In genomic region chr10:23086352-23087215, GRCm38 (mm10) we compare ENCODE assay signal across 8 mouse cellular contexts.
DNase-seq lines count a peak whose midpoint lies in the region; ATAC-seq lines count a peak whose summit lies in the region.

No protein-coding gene starts in this region.

- H3K4me3 ChIP-seq in heart, embryonic 15.5 days = no peak overlapping the region
- H3K4me3 ChIP-seq in heart, embryonic 12.5 days = no peak overlapping the region
- no peak overlapping the region for H3K4me3 ChIP-seq in midbrain, embryonic 12.5 days

- DNase-seq in adrenal gland, adult 8-10 months = peak; percentile 12
- DNase-seq in embryo, embryonic 11 days = peak; percentile 82
- DNase-seq in heart, postnatal 36 days = peak; percentile 37 to 63
- DNase-seq in layer of hippocampus, postnatal 36 days = peak; percentile 56 to 70
- DNase-seq in thymus, postnatal 4 days = peak; percentile 57

- H3K4me1 ChIP-seq in heart, embryonic 15.5 days (replicated peaks) = no peaks in the 10 kb centered on the region
- H3K4me1 ChIP-seq in heart, embryonic 12.5 days (replicated peaks) = peaks cover 10% of the 10 kb centered on the region; the same call in 1 of the 2 replicates
- no peaks in the 10 kb centered on the region for H3K4me1 ChIP-seq in midbrain, embryonic 12.5 days

- peak overlapping the region; percentile 13; the same call in 1 of the 2 replicates for H3K4me2 ChIP-seq in heart, embryonic 15.5 days
- no peak overlapping the region for H3K4me2 ChIP-seq in heart, embryonic 12.5 days
- H3K4me2 ChIP-seq in midbrain, embryonic 12.5 days (replicated peaks) = no peak overlapping the region

- WGBS in heart, embryonic 15.5 days = 60% methylated on average over 21 of the region's 21 CpGs
- WGBS in heart, embryonic 12.5 days = 65% methylated on average over 21 of the region's 21 CpGs
- 76% methylated on average over 21 of the region's 21 CpGs for WGBS in midbrain, embryonic 12.5 days

- no peaks in the 10 kb centered on the region for H3K27me3 ChIP-seq in heart, embryonic 15.5 days
- H3K27me3 ChIP-seq in heart, embryonic 12.5 days (replicated peaks) = no peaks in the 10 kb centered on the region
- H3K27me3 ChIP-seq in midbrain, embryonic 12.5 days = no peaks in the 10 kb centered on the region

- no peaks in the 10 kb centered on the region for H3K9me3 ChIP-seq in heart, embryonic 15.5 days (replicated peaks)
- no peaks in the 10 kb centered on the region for H3K9me3 ChIP-seq in heart, embryonic 12.5 days (replicated peaks)
- H3K9me3 ChIP-seq in midbrain, embryonic 12.5 days = no peaks in the 10 kb centered on the region

- intact Hi-C loops in heart, postnatal 36 days (cut with DNase I) = loop anchor here (1.0 to 2.0 kb wide), 2 partner anchors 525 to 690 kb away; no protein-coding TSS in a partner anchor

- no peak overlapping the region for H3K9ac ChIP-seq in heart, embryonic 15.5 days
- H3K9ac ChIP-seq in heart, embryonic 12.5 days = no peak overlapping the region
- no peak overlapping the region for H3K9ac ChIP-seq in midbrain, embryonic 12.5 days (replicated peaks)

- H3K36me3 ChIP-seq in heart, embryonic 15.5 days = no peaks in the 10 kb centered on the region
- no peaks in the 10 kb centered on the region for H3K36me3 ChIP-seq in heart, embryonic 12.5 days
- H3K36me3 ChIP-seq in midbrain, embryonic 12.5 days = no peaks in the 10 kb centered on the region

- no peak overlapping the region for H3K27ac ChIP-seq in heart, embryonic 15.5 days
- H3K27ac ChIP-seq in heart, embryonic 12.5 days (ENCODE audit: poor library complexity, severe bottlenecking) = no peak overlapping the region
- no peak overlapping the region for H3K27ac ChIP-seq in midbrain, embryonic 12.5 days (replicated peaks)

- ATAC-seq in heart, embryonic 15.5 days (replicated peaks; ENCODE audit: insufficient number of reproducible peaks, insufficient read depth, low FRiP score, low read depth) = no peak
- no peak for ATAC-seq in heart, embryonic 12.5 days (ENCODE audit: insufficient number of reproducible peaks, low FRiP score)
- peak; percentile 34; the same call in 1 of the 2 replicates for ATAC-seq in midbrain, embryonic 12.5 days (ENCODE audit: low FRiP score, low read depth)

Comparison
In these comparisons a context has a peak if more than half of its experiments do, and no peak if none do; other contexts are left out.
1. DNase-seq: peak in every context shown above with its lines; median percentile 82 in embryo, embryonic 11 days; 63 in layer of hippocampus, postnatal 36 days; 57 in thymus, postnatal 4 days; 50 in heart, postnatal 36 days; 12 in adrenal gland, adult 8-10 months.